ENCODE assay signal across 8 mouse cellular contexts in genomic region chr1:161286726-161287310, GRCm38 (mm10). TPM values are rescaled to one million over a fixed set of nuclear protein-coding genes. Genes with fewer than 3 reads are reported as not detected.
A peak's percentile ranks its signal among the peaks of the same experiment; 100 is the strongest.
DNase-seq lines count a peak whose midpoint lies in the region; ATAC-seq and TF ChIP-seq lines count a peak whose summit lies in the region.

No protein-coding gene starts in this region.

- peak; percentile 74 for TF ChIP-seq CTCF in hindbrain, postnatal 0 days (IDR thresholded peaks at IDR 0.05; ENCODE audit: low read depth)

- no peak overlapping the region for H3K27ac ChIP-seq in hindbrain, postnatal 0 days

- H3K9ac ChIP-seq in hindbrain, postnatal 0 days (replicated peaks; ENCODE audit: low read length) = no peak overlapping the region

- H3K4me1 ChIP-seq in hindbrain, postnatal 0 days (ENCODE audit: insufficient read depth, low read length) = no peaks in the 10 kb centered on the region

- H3K9me3 ChIP-seq in hindbrain, postnatal 0 days (ENCODE audit: low read length) = no peaks in the 10 kb centered on the region; the same call in 1 of the 2 replicates

- H3K4me2 ChIP-seq in hindbrain, postnatal 0 days (ENCODE audit: low read depth, low read length) = peak overlapping the region; percentile 35; the same call in 1 of the 2 replicates

- peak; percentile 78; the same call in 1 of the 2 replicates for ATAC-seq in hindbrain, postnatal 0 days

- WGBS in hindbrain, postnatal 0 days = 27% methylated on average over 11 of the region's 11 CpGs

- DNase-seq in gastrocnemius, adult 18-20 months (ENCODE audit: low spot score) = peak; percentile 63
- DNase-seq in gastrocnemius, postnatal 25 days = no peak
- DNase-seq in cerebellum, adult 9-10 months = peak; percentile 61
- DNase-seq in frontal cortex, postnatal 10 days (ENCODE audit: low spot score in 2 of 2) = peak; percentile 26 to 57
- DNase-seq in hindbrain, postnatal 0 days (ENCODE audit: low spot score) = peak; percentile 75
- peak; percentile 38 to 68 for DNase-seq in layer of hippocampus, postnatal 25 days (ENCODE audit: extremely low spot score in 1 of 2, low spot score in 1 of 2)
- DNase-seq in lung, postnatal 14 days = peak; percentile 81
- peak; percentile 85 to 87 for DNase-seq in right cerebral cortex, adult 2 months (ENCODE audit: low spot score in 2 of 2)

- H3K36me3 ChIP-seq in hindbrain, postnatal 0 days (ENCODE audit: insufficient read depth, low read length) = no peaks in the 10 kb centered on the region

- H3K4me3 ChIP-seq in hindbrain, postnatal 0 days (ENCODE audit: low read length) = no peak overlapping the region

- H3K27me3 ChIP-seq in hindbrain, postnatal 0 days (ENCODE audit: insufficient read depth, low read length) = no peaks in the 10 kb centered on the region

RNA-seq across cellular contexts. Expression of gene Prdx6, which starts 35.8 kb away (rescaled TPM):
- total RNA-seq in gastrocnemius, adult 18-20 months (2021) = 100 to 1,000 TPM; 128 to 131 TPM
- 100 to 1,000 TPM in 1 of 2 experiments, 10 to 100 TPM in 1; 92.8 to 127 TPM for total RNA-seq in gastrocnemius, postnatal 25 days (2021)
- total RNA-seq in hindbrain, postnatal 0 days (2014; rRNA removed) = 129 and 135 TPM in 2 replicates
- 223 and 253 TPM in 2 replicates for polyA plus RNA-seq in hindbrain, postnatal 0 days (2015; fragmentation: Nextera tagmentation; extraction: Ambion mirVana)
- 100 to 1,000 TPM; 300 to 347 TPM for total RNA-seq in layer of hippocampus, postnatal 25 days (2021)
